Mouse (Mus musculus) kidney, embryonic 15.5 days (tissue): ENCODE measurements at regions not wholly inside any gene's neighbourhood (a gene's known extent, or its start where the extent isn't known, plus 50 kb on each side); places are given as distances from the start of the nearest gene placed in this dataset.

Source experiments
- ATAC-seq: fragments of 200-750 bp; cut with Nextera tagmentation; replicated peaks from 2 replicates; pipeline ENCODE4 v1.8.0; 2017; ENCODE audit warnings: moderate TSS enrichment; ENCODE audit not compliant: low FRiP score
- H3K27ac ChIP-seq: fragments of 300-500 bp; sonication (generic); 2 replicates; pipeline ENCODE4 v1.5.1; 2015; ENCODE audit warnings: mild to moderate bottlenecking, inconsistent platforms
- H3K27me3 ChIP-seq: fragments of 300-500 bp; sonication (generic); 2 replicates; pipeline ENCODE4 v1.6.1; 2015; ENCODE audit warnings: inconsistent platforms
- H3K36me3 ChIP-seq: fragments of 300-500 bp; sonication (generic); 2 replicates; pipeline ENCODE4 v1.6.1; 2015; ENCODE audit warnings: inconsistent platforms
- H3K4me1 ChIP-seq: fragments of 300-500 bp; sonication (generic); 2 replicates; pipeline ENCODE4 v1.6.1; 2015; ENCODE audit warnings: inconsistent platforms
- H3K4me2 ChIP-seq: fragments of 300-500 bp; sonication (generic); 2 replicates; pipeline ENCODE4 v1.6.1; 2015; ENCODE audit warnings: moderate library complexity, mild to moderate bottlenecking, inconsistent platforms
- H3K4me3 ChIP-seq: fragments of 300-500 bp; sonication (generic); replicated peaks from 2 replicates; pipeline ENCODE4 v1.5.1; 2015; ENCODE audit warnings: mild to moderate bottlenecking, inconsistent platforms
- H3K9ac ChIP-seq: fragments of 300-500 bp; sonication (generic); 2 replicates; pipeline ENCODE4 v1.6.1; 2015; ENCODE audit warnings: mild to moderate bottlenecking, inconsistent platforms
- H3K9me3 ChIP-seq: fragments of 300-500 bp; sonication (generic); replicated peaks from 2 replicates; pipeline ENCODE4 v1.6.1; 2016; ENCODE audit warnings: inconsistent platforms
- WGBS: fragments of 180-500 bp; shearing (Covaris S2); methylation state at CpG from one replicate; pipeline ENCODE4 v1.1.7; 2015; ENCODE audit warnings: mixed read lengths; 5-methylcytosine and 5-hydroxymethylcytosine counted together

DNA sequence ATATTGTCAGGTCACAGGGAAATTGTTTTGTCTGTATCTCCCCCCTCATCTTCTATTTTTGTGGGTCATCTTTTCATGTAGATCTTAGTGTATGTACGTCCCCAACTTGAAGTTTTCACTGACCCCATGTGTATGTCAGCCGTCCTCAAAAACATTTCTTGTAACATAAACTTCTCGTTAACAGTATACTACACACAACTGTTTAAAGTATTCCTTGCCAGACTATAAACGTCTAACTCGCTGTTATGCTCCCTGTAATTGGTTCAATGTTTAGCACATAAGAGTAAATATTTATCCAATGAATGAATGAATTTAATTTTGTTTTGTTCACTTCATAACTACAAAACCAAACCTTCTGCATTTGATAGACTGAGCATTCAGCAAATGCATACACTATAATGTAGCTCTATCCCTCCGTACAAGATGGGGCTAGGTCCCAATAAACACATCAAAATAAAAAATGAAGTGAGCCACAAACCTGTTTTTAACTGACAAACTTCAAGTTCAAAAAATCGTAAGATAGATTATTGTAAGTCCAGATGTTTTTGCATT, 67.3 kb downstream of the Mgst1 start:
- Histone ChIP-seq H3K4me3 (no peak overlapping the region), H3K9ac (no peak overlapping the region), H3K4me2 (no peak overlapping the region), H3K27ac (no peak overlapping the region), H3K27me3 (no peaks in the 10 kb centered on the region), H3K4me1 (no peaks in the 10 kb centered on the region), H3K9me3 (0 out of 2 replicates have a peak, but pooled peaks cover 4% of the 10 kb centered on the region), H3K36me3 (no peaks in the 10 kb centered on the region)
- ATAC-seq, result no peak
- 83% methylated on average over 7 of the region's 7 CpGs for WGBS

DNA sequence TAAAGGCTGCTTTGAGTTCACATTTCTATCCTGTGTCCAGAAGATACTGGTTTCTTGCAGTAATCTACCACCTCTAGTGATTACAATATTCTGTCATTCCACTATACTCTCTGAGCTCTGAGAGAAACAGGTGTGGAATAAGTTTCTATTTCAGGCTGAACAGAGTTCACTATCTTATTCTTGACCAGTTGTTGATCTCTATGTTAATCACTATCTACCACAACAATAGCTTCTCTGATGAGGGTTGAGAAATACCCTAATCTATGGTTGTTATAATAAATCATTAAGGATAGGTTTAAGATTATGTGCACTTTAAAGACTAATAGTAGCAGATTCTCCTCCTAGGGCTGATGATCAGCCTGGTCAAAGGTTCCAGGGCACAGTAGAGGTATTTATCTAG, 75.1 kb downstream of the Mgst1 start:
- Histone ChIP-seq H3K4me2 (no peak overlapping the region), H3K4me1 (no peaks in the 10 kb centered on the region), H3K9me3 (0 out of 2 replicates have a peak, but pooled peaks cover 4% of the 10 kb centered on the region), H3K27me3 (no peaks in the 10 kb centered on the region), H3K9ac (no peak overlapping the region), H3K36me3 (no peaks in the 10 kb centered on the region), H3K4me3 (no peak overlapping the region), H3K27ac (no peak overlapping the region)
- no peak for ATAC-seq

DNA sequence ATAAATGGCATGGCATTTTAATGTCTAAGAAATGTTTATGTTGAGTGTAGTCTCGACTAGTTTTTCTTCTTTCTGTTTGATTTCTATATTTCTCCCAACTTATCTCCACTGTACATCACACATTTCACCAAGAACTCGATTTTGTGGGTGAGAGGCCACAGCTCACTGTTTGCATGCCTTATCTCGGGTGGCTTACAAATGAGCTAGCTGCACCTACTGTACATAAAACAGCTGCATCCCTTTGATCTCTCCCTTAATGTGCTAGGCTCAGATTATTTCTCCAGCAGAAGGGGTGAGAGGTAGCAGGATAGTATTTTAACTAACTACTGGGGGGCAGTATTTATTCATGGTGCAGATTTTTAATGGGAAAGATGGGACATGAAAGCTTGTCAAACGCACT, 92.3 kb downstream of the Mgst1 start:
- H3K9ac ChIP-seq, result no peak overlapping the region
- H3K4me2 ChIP-seq, result no peak overlapping the region
- H3K4me1 ChIP-seq, result no peaks in the 10 kb centered on the region
- H3K4me3 ChIP-seq, result no peak overlapping the region
- no peaks in the 10 kb centered on the region for H3K36me3 ChIP-seq
- no peak for ATAC-seq
- H3K27ac ChIP-seq, result no peak overlapping the region
- 59% methylated on average over 4 of the region's 4 CpGs for WGBS
- no peaks in the 10 kb centered on the region for H3K27me3 ChIP-seq
- no peaks in the 10 kb centered on the region for H3K9me3 ChIP-seq

DNA sequence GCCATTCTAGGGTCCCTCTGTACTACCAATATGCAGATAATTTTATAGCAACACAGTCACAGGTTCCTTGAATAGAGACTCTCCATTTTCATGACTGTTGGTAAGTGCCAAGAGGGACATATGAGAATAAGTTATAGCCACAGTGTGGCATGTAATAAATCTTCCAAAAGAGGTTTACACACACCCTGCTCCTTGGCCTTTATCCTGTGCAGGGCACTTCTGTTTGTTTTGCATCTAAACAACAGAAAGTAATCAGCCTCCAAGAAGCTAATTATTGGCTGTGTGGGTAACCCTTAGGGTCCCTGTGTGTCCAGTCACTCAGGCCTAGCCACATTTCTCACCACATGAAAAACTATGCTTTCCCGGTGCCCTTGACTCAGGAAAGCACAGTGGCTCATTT, 102.7 kb downstream of the Mgst1 start:
- Histone ChIP-seq H3K9ac (no peak overlapping the region), H3K4me2 (no peak overlapping the region), H3K4me3 (no peak overlapping the region), H3K4me1 (no peaks in the 10 kb centered on the region; the same call in 1 of the 2 replicates), H3K9me3 (no peaks in the 10 kb centered on the region), H3K36me3 (no peaks in the 10 kb centered on the region), H3K27ac (no peak overlapping the region), H3K27me3 (no peaks in the 10 kb centered on the region)
- 11% methylated on average over 1 of the region's 1 CpGs for WGBS
- peak; percentile 67; the same call in 1 of the 2 replicates for ATAC-seq

DNA sequence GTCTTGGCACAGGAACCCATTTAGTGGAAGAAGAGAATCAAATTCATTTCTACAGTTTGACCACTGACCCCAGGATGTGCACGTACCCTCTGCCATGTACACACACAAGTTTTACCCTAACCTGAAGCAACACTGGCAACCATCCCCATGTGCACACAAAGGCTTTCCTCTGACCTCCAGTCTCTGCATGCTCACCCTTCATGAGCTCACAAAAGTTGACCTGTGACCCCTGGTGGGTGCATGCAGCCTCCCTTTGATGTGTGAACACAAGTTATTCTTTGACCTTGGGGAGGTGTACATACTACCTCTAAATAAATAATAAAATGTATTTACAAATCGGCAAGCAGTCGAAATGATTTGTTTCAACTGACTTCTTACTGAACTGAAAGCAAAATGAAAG, 126.6 kb downstream of the Mgst1 start:
- Histone ChIP-seq H3K9me3 (no peaks in the 10 kb centered on the region), H3K4me1 (no peaks in the 10 kb centered on the region), H3K4me2 (no peak overlapping the region), H3K27ac (no peak overlapping the region), H3K9ac (no peak overlapping the region), H3K4me3 (no peak overlapping the region), H3K27me3 (no peaks in the 10 kb centered on the region), H3K36me3 (no peaks in the 10 kb centered on the region)
- no peak for ATAC-seq
- WGBS, result 85% methylated on average over 3 of the region's 3 CpGs
